Mouse (Mus musculus): ENCODE measurements around the gene Syne3.

Gene Syne3

GRCm38 (mm10) chr12:104919247-104919646 is 90.4 kb downstream of the Syne3 start:
- no peak for DNase-seq

- no peak for DNase-seq
Measured at GRCm38 (mm10) chr12:104917927-104918326, 91.7 kb downstream of the Syne3 start.

GRCm38 (mm10) chr12:104917297-104917696 is 92.3 kb downstream of the Syne3 start:
- DNase-seq = no peak

- no peak for DNase-seq
Measured at GRCm38 (mm10) chr12:104916776-104917175, 92.8 kb downstream of the Syne3 start.

- DNase-seq = no peak
Measured at GRCm38 (mm10) chr12:104915681-104916080, 93.9 kb downstream of the Syne3 start.

GRCm38 (mm10) chr12:104912990-104913389 is 96.6 kb downstream of the Syne3 start:
- no peak for DNase-seq

GRCm38 (mm10) chr12:104912281-104912933 is 97.2 kb downstream of the Syne3 start:
- no peak for DNase-seq

- no peak for DNase-seq
Measured at GRCm38 (mm10) chr12:104909750-104910149, 99.9 kb downstream of the Syne3 start.

- DNase-seq = peak in 1 of 2 experiments; percentile 52
Measured at GRCm38 (mm10) chr12:104908986-104909385, 100.6 kb downstream of the Syne3 start.

GRCm38 (mm10) chr12:104908024-104908781 is 101.4 kb downstream of the Syne3 start:
- no peak for DNase-seq

- no peak for DNase-seq
Measured at GRCm38 (mm10) chr12:104907133-104907532, 102.5 kb downstream of the Syne3 start.

GRCm38 (mm10) chr12:104904138-104904537 is 105.5 kb downstream of the Syne3 start:
- DNase-seq = peak in 1 of 2 experiments; percentile 57

- DNase-seq = no peak
Measured at GRCm38 (mm10) chr12:104902392-104903053, 107.1 kb downstream of the Syne3 start.

GRCm38 (mm10) chr12:104901320-104901719 is 108.3 kb downstream of the Syne3 start:
- DNase-seq = no peak

- DNase-seq = peak in 1 of 2 experiments; percentile 51
Measured at GRCm38 (mm10) chr12:104899835-104900234, 109.8 kb downstream of the Syne3 start.

- peak; percentile 29 to 54 for DNase-seq
Measured at GRCm38 (mm10) chr12:104899161-104899560, 110.4 kb downstream of the Syne3 start.

GRCm38 (mm10) chr12:104898718-104899117 is 110.9 kb downstream of the Syne3 start:
- peak; percentile 56 to 82 for DNase-seq

GRCm38 (mm10) chr12:104897051-104897618 is 112.5 kb downstream of the Syne3 start:
- peak; percentile 59 to 89 for DNase-seq

- DNase-seq = peak; percentile 79 to 91
Measured at GRCm38 (mm10) chr12:104896640-104897039, 113.0 kb downstream of the Syne3 start.

GRCm38 (mm10) chr12:104892245-104892644 is 117.4 kb downstream of the Syne3 start:
- DNase-seq = no peak

- DNase-seq = no peak
Measured at GRCm38 (mm10) chr12:104890066-104890465, 119.5 kb downstream of the Syne3 start.

- DNase-seq = no peak
Measured at GRCm38 (mm10) chr12:104886104-104886503, 123.5 kb downstream of the Syne3 start.

- DNase-seq = no peak
Measured at GRCm38 (mm10) chr12:104882533-104882932, 127.1 kb downstream of the Syne3 start.

Data from kidney, postnatal 25 days (tissue).